Mouse (Mus musculus) c-Kit-positive CD71-negative TER-119-negative erythroid progenitor cells, embryonic 14.5 days (primary cell): Measurements from ENCODE around the gene Gm5128.
"Not testable (repeated sequence)": the region's sequence is repeated elsewhere in the genome, so short reads cannot be mapped to it uniquely, and the experiment has no call there.

Source experiments
- DNase-seq: peaks from one replicate; pipeline ENCODE4 v3.0.0-alpha.2; 2013; ENCODE audit warnings: low read depth

Gm5128 gene

GRCm38 (mm10) chrX:135372984-135373383, at the start of gene Gm5128:
TSS of gene Gm5128 (plus strand) at chrX:135373284.
- DNase-seq: not testable (repeated sequence)

GRCm38 (mm10) chrX:135360685-135361084, 12.4 kb upstream of the Gm5128 start:
- DNase-seq: not testable (repeated sequence)

GRCm38 (mm10) chrX:135361943-135362342, 11.1 kb upstream of the Gm5128 start:
- not testable (repeated sequence) for DNase-seq

GRCm38 (mm10) chrX:135403578-135403977, 30.5 kb downstream of the Gm5128 start:
- DNase-seq: not testable (repeated sequence)

GRCm38 (mm10) chrX:135421203-135421602, 48.1 kb downstream of the Gm5128 start:
- DNase-seq: not testable (repeated sequence)

GRCm38 (mm10) chrX:135421824-135422223, 48.7 kb downstream of the Gm5128 start:
- DNase-seq: not testable (repeated sequence)

- DNase-seq: not testable (repeated sequence)
Observed at GRCm38 (mm10) chrX:135422473-135422872, 49.4 kb downstream of the Gm5128 start.
